Mouse (Mus musculus): ENCODE measurements around the gene Ell2. TPM values are rescaled to one million over a fixed set of nuclear protein-coding genes. Genes with fewer than 3 reads are reported as not detected.

The Ell2 gene
- polyA plus RNA-seq, 1 experiment from 2014 or later: 5.9 TPM

DNA sequence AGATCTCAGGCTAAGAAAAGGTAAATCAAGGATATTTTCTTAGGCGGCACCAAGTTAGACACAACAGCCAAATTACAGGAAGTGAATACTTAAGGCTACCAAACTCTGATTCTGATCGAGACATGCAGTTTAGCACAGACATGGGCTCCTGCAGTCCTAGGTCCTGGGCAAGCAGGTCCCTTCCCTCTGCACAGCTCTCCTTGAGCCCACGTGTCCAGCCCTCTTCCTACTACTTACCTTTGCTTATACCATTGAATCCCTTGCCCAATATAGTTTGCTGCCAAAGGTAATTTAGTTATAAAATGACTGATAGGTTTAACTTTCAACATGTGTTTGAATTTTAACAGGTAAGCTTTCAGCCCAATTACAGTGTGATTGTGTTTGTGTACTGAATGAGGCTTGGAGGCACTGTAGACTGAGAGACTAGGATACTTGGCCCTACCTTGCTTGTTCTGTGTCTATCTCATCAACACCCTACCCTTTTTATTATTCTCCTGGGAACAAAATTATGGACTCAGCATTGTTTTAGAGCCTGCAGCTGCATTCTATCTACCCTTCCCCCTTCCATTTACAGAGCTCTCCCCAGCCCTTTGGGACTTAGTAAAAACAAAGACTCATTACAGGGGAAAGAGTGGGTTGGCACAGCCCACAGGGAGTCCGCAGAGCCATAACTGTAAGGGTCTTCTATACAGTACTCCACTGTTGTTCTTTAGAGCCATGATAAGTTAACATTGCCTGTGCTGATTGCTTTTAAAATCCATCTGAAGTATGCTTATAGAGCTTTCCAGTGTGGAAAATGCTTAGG is 20.2 kb downstream of the Ell2 start:
- no peaks in the 10 kb centered on the region for H3K36me3 ChIP-seq (ENCODE audit: control insufficient read depth, insufficient read depth, low read length)
- no peaks in the 10 kb centered on the region for H3K27me3 ChIP-seq (ENCODE audit: control insufficient read depth, insufficient read depth, low read length)
- no peak overlapping the region for H3K4me3 ChIP-seq (ENCODE audit: low read depth, low read length)
- H3K4me2 ChIP-seq (ENCODE audit: low read depth): no peak overlapping the region
- no peak overlapping the region for H3K9ac ChIP-seq (ENCODE audit: low read length)
- WGBS: 71% methylated on average over 4 of the region's 4 CpGs
- H3K9me3 ChIP-seq (ENCODE audit: control insufficient read depth, low read length): no peaks in the 10 kb centered on the region
- no peaks in the 10 kb centered on the region for H3K4me1 ChIP-seq (ENCODE audit: control insufficient read depth, insufficient read depth, low read length)
- DNase-seq (ENCODE audit: low spot score) (no peak), ATAC-seq (ENCODE audit: insufficient read depth, low FRiP score, low TSS enrichment) (no peak)
- H3K27ac ChIP-seq (ENCODE audit: low read depth, low read length): no peak overlapping the region

DNA sequence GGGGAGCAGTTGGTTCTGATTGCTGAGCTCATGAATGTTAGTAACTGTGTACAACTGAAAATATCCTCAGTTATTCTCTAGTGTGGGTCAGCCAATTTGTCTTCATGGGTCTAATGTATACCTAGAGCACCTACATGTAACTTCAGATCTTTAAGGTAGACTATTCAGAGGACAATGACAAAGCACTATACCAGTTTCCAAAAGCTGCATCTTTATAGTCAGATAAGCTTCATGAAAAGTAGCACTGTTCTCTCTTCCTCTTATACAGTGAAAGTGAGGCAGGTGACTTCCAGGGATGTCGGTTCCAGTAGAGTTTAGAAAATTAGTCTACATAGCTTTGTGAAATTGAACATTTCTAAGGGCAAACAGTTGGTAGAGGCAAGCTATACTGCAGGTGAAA is 21.4 kb downstream of the Ell2 start:
- H3K27me3 ChIP-seq (ENCODE audit: control insufficient read depth, insufficient read depth, low read length): no peaks in the 10 kb centered on the region
- no peaks in the 10 kb centered on the region for H3K36me3 ChIP-seq (ENCODE audit: control insufficient read depth, insufficient read depth, low read length)
- H3K4me1 ChIP-seq (ENCODE audit: control insufficient read depth, insufficient read depth, low read length): no peaks in the 10 kb centered on the region
- DNase-seq (ENCODE audit: low spot score) (no peak), ATAC-seq (ENCODE audit: insufficient read depth, low FRiP score, low TSS enrichment) (no peak)
- H3K4me2 ChIP-seq (ENCODE audit: low read depth): no peak overlapping the region
- WGBS: 85% methylated on average over 1 of the region's 1 CpGs
- no peak overlapping the region for H3K9ac ChIP-seq (ENCODE audit: low read length)
- no peaks in the 10 kb centered on the region for H3K9me3 ChIP-seq (ENCODE audit: control insufficient read depth, low read length)
- H3K27ac ChIP-seq (ENCODE audit: low read depth, low read length): no peak overlapping the region
- H3K4me3 ChIP-seq (ENCODE audit: low read depth, low read length): no peak overlapping the region

DNA sequence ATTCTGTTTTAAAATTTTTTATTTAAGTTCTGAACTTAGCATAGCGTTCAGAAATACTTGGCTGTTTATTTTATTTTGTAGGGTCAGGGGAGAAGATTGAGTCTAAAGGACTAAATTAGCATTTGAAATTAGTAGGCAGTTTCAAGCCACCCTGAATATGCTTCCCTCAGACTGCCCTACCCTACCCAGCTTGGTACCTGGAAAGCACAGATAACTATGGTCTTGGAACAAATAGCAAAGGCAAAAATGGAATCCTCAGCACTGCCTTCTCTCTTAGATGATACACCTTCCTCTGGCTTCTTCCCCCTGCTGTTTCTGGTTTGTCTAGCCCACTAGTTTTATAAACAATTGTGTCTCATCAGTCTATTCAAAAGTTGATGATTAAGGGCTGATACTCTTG is 23.3 kb downstream of the Ell2 start:
- H3K4me2 ChIP-seq (ENCODE audit: low read depth): no peak overlapping the region
- H3K4me3 ChIP-seq (ENCODE audit: low read depth, low read length): no peak overlapping the region
- no peaks in the 10 kb centered on the region for H3K4me1 ChIP-seq (ENCODE audit: control insufficient read depth, insufficient read depth, low read length)
- 90% methylated on average over 1 of the region's 1 CpGs for WGBS
- no peak for DNase-seq (ENCODE audit: low spot score)
- no peak overlapping the region for H3K27ac ChIP-seq (ENCODE audit: low read depth, low read length)
- no peaks in the 10 kb centered on the region for H3K36me3 ChIP-seq (ENCODE audit: control insufficient read depth, insufficient read depth, low read length)
- no peaks in the 10 kb centered on the region for H3K27me3 ChIP-seq (ENCODE audit: control insufficient read depth, insufficient read depth, low read length)
- no peaks in the 10 kb centered on the region for H3K9me3 ChIP-seq (ENCODE audit: control insufficient read depth, low read length)
- no peak for ATAC-seq (ENCODE audit: insufficient read depth, low FRiP score, low TSS enrichment)
- no peak overlapping the region for H3K9ac ChIP-seq (ENCODE audit: low read length)

DNA sequence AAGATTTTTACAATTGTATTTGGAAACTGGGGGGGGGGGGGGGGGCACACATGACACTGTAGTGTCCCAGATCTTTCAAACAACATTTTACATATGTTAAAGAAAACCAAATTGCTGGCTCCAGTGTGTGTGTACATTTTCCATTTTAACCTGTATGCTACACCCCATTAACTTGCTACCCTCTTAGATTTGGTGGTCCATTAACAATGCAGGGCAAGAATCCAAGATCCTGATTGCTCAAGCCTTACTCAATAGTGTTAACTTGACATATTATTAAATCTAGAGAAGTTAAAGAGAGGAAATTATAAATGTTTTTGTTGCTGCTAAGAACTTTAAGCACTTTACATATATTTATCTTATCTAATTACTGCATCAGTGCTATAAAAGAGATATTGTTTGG is 24.2 kb downstream of the Ell2 start:
- Histone ChIP-seq H3K27ac (ENCODE audit: low read depth, low read length) (no peak overlapping the region), H3K4me1 (ENCODE audit: control insufficient read depth, insufficient read depth, low read length) (no peaks in the 10 kb centered on the region), H3K27me3 (ENCODE audit: control insufficient read depth, insufficient read depth, low read length) (no peaks in the 10 kb centered on the region), H3K4me3 (ENCODE audit: low read depth, low read length) (no peak overlapping the region), H3K36me3 (ENCODE audit: control insufficient read depth, insufficient read depth, low read length) (no peaks in the 10 kb centered on the region), H3K9me3 (ENCODE audit: control insufficient read depth, low read length) (no peaks in the 10 kb centered on the region), H3K4me2 (ENCODE audit: low read depth) (no peak overlapping the region), H3K9ac (ENCODE audit: low read length) (no peak overlapping the region)
- DNase-seq (ENCODE audit: low spot score) (no peak), ATAC-seq (ENCODE audit: insufficient read depth, low FRiP score, low TSS enrichment) (no peak)

DNA sequence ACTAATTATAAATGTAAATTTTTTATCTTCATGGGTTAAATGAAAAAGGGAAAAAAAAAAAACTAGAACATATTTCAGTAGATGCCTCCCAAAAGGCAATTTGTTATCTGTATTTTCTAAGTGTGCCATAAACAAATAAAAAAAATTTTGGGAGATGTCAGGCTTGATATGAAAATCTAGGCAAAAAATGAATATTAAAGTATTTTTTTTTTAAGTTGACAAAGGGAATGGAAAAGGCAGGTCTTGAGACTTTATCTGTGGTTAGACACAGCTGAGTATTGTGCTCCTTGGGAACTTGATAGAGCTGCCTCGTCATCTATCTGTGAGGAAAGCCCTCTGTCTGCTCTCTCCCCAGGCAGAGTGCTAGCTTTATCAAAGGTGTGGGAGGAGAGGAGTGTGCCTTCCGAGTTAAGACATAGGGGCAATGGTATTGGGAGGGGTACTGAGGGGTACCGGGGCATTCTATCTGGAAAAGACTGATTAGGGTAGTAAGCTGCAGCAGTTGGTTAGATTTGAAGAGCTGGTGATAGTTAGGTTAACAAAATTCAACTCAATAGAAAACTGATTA is 27.1 kb downstream of the Ell2 start:
- WGBS: 73% methylated on average over 3 of the region's 3 CpGs

DNA sequence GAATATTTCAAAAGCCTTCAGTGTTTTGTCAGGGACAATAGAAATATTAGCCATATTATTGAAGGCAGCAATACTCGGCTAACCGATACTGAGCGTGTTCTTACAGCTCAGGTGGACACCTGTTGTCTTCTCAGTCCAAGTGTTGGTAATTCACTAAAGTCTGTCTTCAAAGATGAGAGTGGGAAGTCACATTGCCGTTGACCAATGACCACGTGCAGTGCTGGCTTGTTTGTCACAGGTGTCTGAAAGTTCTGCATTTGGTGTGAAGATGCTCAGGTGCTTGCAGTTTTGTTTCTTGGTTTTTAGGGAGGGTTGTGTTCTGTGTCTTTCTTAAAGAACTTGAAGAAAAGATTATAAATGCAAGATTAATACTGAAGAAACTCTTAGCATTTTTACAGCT is 27.7 kb downstream of the Ell2 start:
- Histone ChIP-seq H3K27ac (ENCODE audit: low read depth, low read length) (no peak overlapping the region), H3K9me3 (ENCODE audit: control insufficient read depth, low read length) (no peaks in the 10 kb centered on the region), H3K4me2 (ENCODE audit: low read depth) (no peak overlapping the region), H3K4me1 (ENCODE audit: control insufficient read depth, insufficient read depth, low read length) (no peaks in the 10 kb centered on the region), H3K27me3 (ENCODE audit: control insufficient read depth, insufficient read depth, low read length) (no peaks in the 10 kb centered on the region), H3K36me3 (ENCODE audit: control insufficient read depth, insufficient read depth, low read length) (no peaks in the 10 kb centered on the region), H3K4me3 (ENCODE audit: low read depth, low read length) (no peak overlapping the region), H3K9ac (ENCODE audit: low read length) (no peak overlapping the region)
- ATAC-seq (ENCODE audit: insufficient read depth, low FRiP score, low TSS enrichment): no peak
- WGBS: 88% methylated on average over 5 of the region's 5 CpGs
- DNase-seq (ENCODE audit: low spot score): no peak

More for the DNA sequence above, 27.1 kb downstream of the Ell2 start:
- Histone ChIP-seq H3K27me3 (ENCODE audit: control insufficient read depth, insufficient read depth, low read length) (no peaks in the 10 kb centered on the region), H3K4me2 (ENCODE audit: low read depth) (no peak overlapping the region), H3K27ac (ENCODE audit: low read depth, low read length) (no peak overlapping the region), H3K4me3 (ENCODE audit: low read depth, low read length) (no peak overlapping the region), H3K36me3 (ENCODE audit: control insufficient read depth, insufficient read depth, low read length) (no peaks in the 10 kb centered on the region), H3K9ac (ENCODE audit: low read length) (no peak overlapping the region), H3K4me1 (ENCODE audit: control insufficient read depth, insufficient read depth, low read length) (no peaks in the 10 kb centered on the region), H3K9me3 (ENCODE audit: control insufficient read depth, low read length) (no peaks in the 10 kb centered on the region)
- ATAC-seq (ENCODE audit: insufficient read depth, low FRiP score, low TSS enrichment): no peak
- DNase-seq (ENCODE audit: low spot score): no peak

DNA sequence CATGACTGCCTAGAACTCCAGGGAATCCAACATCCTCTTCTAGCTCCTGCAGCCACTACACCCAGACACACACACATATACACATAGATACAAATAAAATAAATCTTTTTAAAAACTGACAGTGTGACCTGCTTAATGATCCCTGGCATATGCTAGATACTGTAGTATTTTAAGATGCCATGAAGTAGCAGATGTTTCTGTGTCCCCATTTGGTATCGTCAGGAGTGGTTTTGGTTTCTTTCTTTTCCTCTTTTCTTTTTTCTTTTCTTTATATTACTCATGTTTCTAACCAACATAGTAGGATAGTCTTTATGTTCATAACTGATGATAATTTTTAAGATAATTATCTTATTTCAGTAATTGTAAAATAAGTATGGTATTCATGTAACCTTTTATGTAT is 29.0 kb downstream of the Ell2 start:
- H3K9ac ChIP-seq (ENCODE audit: low read length): no peak overlapping the region
- H3K4me1 ChIP-seq (ENCODE audit: control insufficient read depth, insufficient read depth, low read length): no peaks in the 10 kb centered on the region
- no peaks in the 10 kb centered on the region for H3K9me3 ChIP-seq (ENCODE audit: control insufficient read depth, low read length)
- no peak for ATAC-seq (ENCODE audit: insufficient read depth, low FRiP score, low TSS enrichment)
- WGBS: 95% methylated on average over 1 of the region's 1 CpGs
- no peaks in the 10 kb centered on the region for H3K36me3 ChIP-seq (ENCODE audit: control insufficient read depth, insufficient read depth, low read length)
- DNase-seq (ENCODE audit: low spot score): no peak
- no peaks in the 10 kb centered on the region for H3K27me3 ChIP-seq (ENCODE audit: control insufficient read depth, insufficient read depth, low read length)
- H3K4me3 ChIP-seq (ENCODE audit: low read depth, low read length): no peak overlapping the region
- H3K4me2 ChIP-seq (ENCODE audit: low read depth): no peak overlapping the region
- H3K27ac ChIP-seq (ENCODE audit: low read depth, low read length): no peak overlapping the region

DNA sequence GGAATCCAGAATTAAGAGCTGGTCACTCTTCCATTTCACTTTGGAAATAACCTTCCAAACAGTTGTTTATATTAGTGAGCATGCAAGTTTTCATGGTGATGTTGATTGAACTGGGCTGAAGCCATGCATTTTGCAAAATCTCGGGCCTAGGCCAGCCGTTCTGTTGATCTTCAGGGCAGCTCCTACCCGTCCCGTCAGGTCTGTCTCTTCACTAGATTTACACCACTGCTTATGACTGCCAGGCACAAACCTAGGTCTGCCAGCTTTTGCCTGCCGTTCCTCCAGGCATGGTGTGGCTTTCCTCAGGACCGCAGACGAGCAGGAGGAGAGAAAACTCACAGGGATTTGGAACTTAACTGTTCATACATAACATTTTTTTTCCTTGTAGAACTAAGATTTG is 31.4 kb downstream of the Ell2 start:
- no peak overlapping the region for H3K27ac ChIP-seq (ENCODE audit: low read depth, low read length)
- no peaks in the 10 kb centered on the region for H3K9me3 ChIP-seq (ENCODE audit: control insufficient read depth, low read length)
- 75% methylated on average over 7 of the region's 7 CpGs for WGBS
- no peak overlapping the region for H3K9ac ChIP-seq (ENCODE audit: low read length)
- no peak for ATAC-seq (ENCODE audit: insufficient read depth, low FRiP score, low TSS enrichment)
- H3K4me1 ChIP-seq (ENCODE audit: control insufficient read depth, insufficient read depth, low read length): no peaks in the 10 kb centered on the region
- H3K27me3 ChIP-seq (ENCODE audit: control insufficient read depth, insufficient read depth, low read length): no peaks in the 10 kb centered on the region
- H3K4me2 ChIP-seq (ENCODE audit: low read depth): no peak overlapping the region
- H3K36me3 ChIP-seq (ENCODE audit: control insufficient read depth, insufficient read depth, low read length): no peaks in the 10 kb centered on the region
- DNase-seq (ENCODE audit: low spot score): no peak
- no peak overlapping the region for H3K4me3 ChIP-seq (ENCODE audit: low read depth, low read length)

DNA sequence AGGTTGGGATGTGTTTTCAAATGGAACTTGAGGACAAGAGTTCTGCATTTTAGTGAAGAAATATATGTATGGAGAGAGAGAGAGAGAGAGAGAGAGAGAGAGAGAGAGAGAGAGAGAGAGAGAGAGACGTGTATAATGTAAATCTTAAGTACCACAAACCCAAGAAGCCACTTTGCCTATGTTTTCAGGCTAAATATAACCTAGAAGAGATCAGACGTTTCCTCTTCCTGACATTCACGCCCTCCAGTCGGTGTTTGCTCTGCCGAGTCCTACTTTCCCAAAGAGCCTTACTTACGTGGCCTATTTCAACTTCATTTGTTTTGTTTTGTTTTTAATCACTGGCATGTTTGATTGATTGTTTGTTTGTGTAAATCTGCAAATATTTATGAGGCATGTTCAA is 32.0 kb downstream of the Ell2 start:
- H3K4me2 ChIP-seq (ENCODE audit: low read depth): no peak overlapping the region
- DNase-seq (ENCODE audit: low spot score) (no peak), ATAC-seq (ENCODE audit: insufficient read depth, low FRiP score, low TSS enrichment) (no peak)
- H3K9me3 ChIP-seq (ENCODE audit: control insufficient read depth, low read length): no peaks in the 10 kb centered on the region
- H3K4me1 ChIP-seq (ENCODE audit: control insufficient read depth, insufficient read depth, low read length): no peaks in the 10 kb centered on the region
- no peaks in the 10 kb centered on the region for H3K27me3 ChIP-seq (ENCODE audit: control insufficient read depth, insufficient read depth, low read length)
- no peaks in the 10 kb centered on the region for H3K36me3 ChIP-seq (ENCODE audit: control insufficient read depth, insufficient read depth, low read length)
- no peak overlapping the region for H3K9ac ChIP-seq (ENCODE audit: low read length)
- H3K27ac ChIP-seq (ENCODE audit: low read depth, low read length): no peak overlapping the region
- H3K4me3 ChIP-seq (ENCODE audit: low read depth, low read length): no peak overlapping the region
- 75% methylated on average over 6 of the region's 6 CpGs for WGBS
